In genomic region chr13:43212338-43212737, GRCm38 (mm10) we compare ENCODE assay signal across 11 mouse cellular contexts. TPM values are rescaled to one million over a fixed set of nuclear protein-coding genes. Genes with fewer than 3 reads are reported as not detected.
A peak's percentile ranks its signal among the peaks of the same experiment; 100 is the strongest.
DNase-seq lines count a peak whose midpoint lies in the region; ATAC-seq and TF ChIP-seq lines count a peak whose summit lies in the region.
"Had no signal": no experiment of that assay in that cellular context is flagged by ENCODE, and none has a peak within 500 bp of the region (broad histone marks: within the 10 kb centered on the region; RNA-seq: fewer than 3 reads in every experiment).

No protein-coding gene starts in this region.

- no peaks in the 10 kb centered on the region for H3K9me3 ChIP-seq in limb, embryonic 13.5 days
- no peaks in the 10 kb centered on the region for H3K9me3 ChIP-seq in hindbrain, embryonic 13.5 days
- no peaks in the 10 kb centered on the region for H3K9me3 ChIP-seq in forebrain, postnatal 0 days (ENCODE audit: low read length)
- no peaks in the 10 kb centered on the region for H3K9me3 ChIP-seq in midbrain, embryonic 10.5 days (replicated peaks)

- H3K4me2 ChIP-seq in limb, embryonic 13.5 days (replicated peaks) = no peak overlapping the region
- H3K4me2 ChIP-seq in hindbrain, embryonic 13.5 days = no peak overlapping the region
- H3K4me2 ChIP-seq in forebrain, postnatal 0 days (ENCODE audit: low read depth) = no peak overlapping the region

- no peaks in the 10 kb centered on the region for H3K36me3 ChIP-seq in limb, embryonic 13.5 days
- H3K36me3 ChIP-seq in hindbrain, embryonic 13.5 days = no peaks in the 10 kb centered on the region
- no peaks in the 10 kb centered on the region for H3K36me3 ChIP-seq in forebrain, postnatal 0 days (ENCODE audit: insufficient read depth)
- no peaks in the 10 kb centered on the region for H3K36me3 ChIP-seq in midbrain, embryonic 10.5 days

- H3K27me3 ChIP-seq in limb, embryonic 13.5 days = no peaks in the 10 kb centered on the region
- no peaks in the 10 kb centered on the region for H3K27me3 ChIP-seq in hindbrain, embryonic 13.5 days
- H3K27me3 ChIP-seq in forebrain, postnatal 0 days (ENCODE audit: insufficient read depth, low read length) = no peaks in the 10 kb centered on the region
- H3K27me3 ChIP-seq in midbrain, embryonic 10.5 days (ENCODE audit: low read depth, poor library complexity, severe bottlenecking) = peaks cover 12% of the 10 kb centered on the region; the same call in 1 of the 2 replicates

- TF ChIP-seq CTCF in layer of hippocampus, adult 2 months (conservative IDR thresholded peaks at IDR 0.05) = no peak
- TF ChIP-seq CTCF in forebrain, postnatal 0 days (IDR thresholded peaks at IDR 0.05; ENCODE audit: low read depth) = no peak

- H3K9ac ChIP-seq in limb, embryonic 13.5 days = no peak overlapping the region
- no peak overlapping the region for H3K9ac ChIP-seq in hindbrain, embryonic 13.5 days
- H3K9ac ChIP-seq in forebrain, postnatal 0 days = no peak overlapping the region

- DNase-seq in layer of hippocampus, adult 2 months (ENCODE audit: low spot score in 2 of 2) = no peak
- DNase-seq in layer of hippocampus, adult 9-11 months = no peak
- peak; percentile 74 for DNase-seq in Muller cell, postnatal 12 days (ENCODE audit: inconsistent ontology term)
- DNase-seq in gastrocnemius, postnatal 10 days = peak; percentile 31
- DNase-seq in forebrain, postnatal 0 days = no peak
- no peak for DNase-seq in midbrain, embryonic 10.5 days (ENCODE audit: low spot score)
- DNase-seq: cerebellum, adult 11 months; thymus, postnatal 4 days had no signal

- 42% methylated on average over 7 of the region's 7 CpGs for WGBS in limb, embryonic 13.5 days
- 57% methylated on average over 7 of the region's 7 CpGs for WGBS in hindbrain, embryonic 13.5 days
- 37% methylated on average over 7 of the region's 7 CpGs for WGBS in forebrain, postnatal 0 days
- 65% methylated on average over 7 of the region's 7 CpGs for WGBS in midbrain, embryonic 10.5 days

- ATAC-seq in limb, embryonic 13.5 days (ENCODE audit: low FRiP score, low read depth) = no peak
- ATAC-seq in hindbrain, embryonic 13.5 days (ENCODE audit: low FRiP score) = no peak
- ATAC-seq in forebrain, postnatal 0 days = no peak
- ATAC-seq: hindbrain, embryonic 16.5 days had no signal

- peak overlapping the region; percentile 77 for H3K27ac ChIP-seq in layer of hippocampus, adult 2 months
- H3K27ac ChIP-seq in limb, embryonic 13.5 days = peak overlapping the region; percentile 44; the same call in 1 of the 2 replicates
- no peak overlapping the region for H3K27ac ChIP-seq in hindbrain, embryonic 13.5 days
- H3K27ac ChIP-seq in forebrain, postnatal 0 days (ENCODE audit: low read depth, low read length) = no peak overlapping the region
- no peak overlapping the region for H3K27ac ChIP-seq in midbrain, embryonic 10.5 days (replicated peaks)

- H3K4me1 ChIP-seq in limb, embryonic 13.5 days = peaks cover 38% of the 10 kb centered on the region
- peaks cover 36% of the 10 kb centered on the region for H3K4me1 ChIP-seq in hindbrain, embryonic 13.5 days (replicated peaks)
- no peaks in the 10 kb centered on the region for H3K4me1 ChIP-seq in forebrain, postnatal 0 days (ENCODE audit: insufficient read depth)
- peaks cover 25% of the 10 kb centered on the region for H3K4me1 ChIP-seq in midbrain, embryonic 10.5 days

- H3K4me3 ChIP-seq in layer of hippocampus, adult 2 months = no peak overlapping the region
- no peak overlapping the region for H3K4me3 ChIP-seq in limb, embryonic 13.5 days
- no peak overlapping the region for H3K4me3 ChIP-seq in hindbrain, embryonic 13.5 days
- no peak overlapping the region for H3K4me3 ChIP-seq in forebrain, postnatal 0 days (ENCODE audit: low read depth, low read length)
- H3K4me3 ChIP-seq in midbrain, embryonic 10.5 days = no peak overlapping the region

RNA-seq across cellular contexts. Expression of gene Tbc1d7, which starts 41.0 kb away (rescaled TPM):
- total RNA-seq in layer of hippocampus, adult 2 months (2021) = 10 to 100 TPM; 26.0 to 27.2 TPM
- 10 to 100 TPM; 26.8 to 28.3 TPM for total RNA-seq in gastrocnemius, postnatal 10 days (2021)
- polyA plus RNA-seq in limb, embryonic 13.5 days (2015; fragmentation: Nextera tagmentation; extraction: Ambion mirVana) = 59.0 and 67.9 TPM in 2 replicates
- polyA plus RNA-seq in hindbrain, embryonic 13.5 days (2015; fragmentation: Nextera tagmentation; extraction: Ambion mirVana) = 85.2 and 85.7 TPM in 2 replicates
- 40.0 and 41.6 TPM in 2 replicates for total RNA-seq in forebrain, postnatal 0 days (2014; rRNA removed)
- 69.0 and 84.8 TPM in 2 replicates for polyA plus RNA-seq in forebrain, postnatal 0 days (2015; fragmentation: Nextera tagmentation; extraction: Ambion mirVana)
- 66.6 and 68.3 TPM in 2 replicates for polyA plus RNA-seq in midbrain, embryonic 10.5 days (2016; fragmentation: Nextera tagmentation; extraction: Ambion mirVana)

Comparison
In these comparisons a context has a peak if more than half of its experiments do, and no peak if none do; other contexts are left out.
1. DNase-seq: peak in Muller cell, postnatal 12 days (single experiment) and gastrocnemius, postnatal 10 days (single experiment); none in layer of hippocampus, adult 2 months (0 of 2), layer of hippocampus, adult 9-11 months (single experiment), forebrain, postnatal 0 days (single experiment) and midbrain, embryonic 10.5 days (single experiment).
2. H3K27ac ChIP-seq: peak in layer of hippocampus, adult 2 months (single experiment) and limb, embryonic 13.5 days (single experiment); none in hindbrain, embryonic 13.5 days (single experiment), forebrain, postnatal 0 days (single experiment) and midbrain, embryonic 10.5 days (single experiment).